Mouse (Mus musculus): ENCODE measurements around the gene Gm17324.
A peak's percentile ranks its signal among the peaks of the same experiment; 100 is the strongest.
"Not testable (repeated sequence)": the region's sequence is repeated elsewhere in the genome, so short reads cannot be mapped to it uniquely, and the experiment has no call there.

The Gm17324 gene

DNA sequence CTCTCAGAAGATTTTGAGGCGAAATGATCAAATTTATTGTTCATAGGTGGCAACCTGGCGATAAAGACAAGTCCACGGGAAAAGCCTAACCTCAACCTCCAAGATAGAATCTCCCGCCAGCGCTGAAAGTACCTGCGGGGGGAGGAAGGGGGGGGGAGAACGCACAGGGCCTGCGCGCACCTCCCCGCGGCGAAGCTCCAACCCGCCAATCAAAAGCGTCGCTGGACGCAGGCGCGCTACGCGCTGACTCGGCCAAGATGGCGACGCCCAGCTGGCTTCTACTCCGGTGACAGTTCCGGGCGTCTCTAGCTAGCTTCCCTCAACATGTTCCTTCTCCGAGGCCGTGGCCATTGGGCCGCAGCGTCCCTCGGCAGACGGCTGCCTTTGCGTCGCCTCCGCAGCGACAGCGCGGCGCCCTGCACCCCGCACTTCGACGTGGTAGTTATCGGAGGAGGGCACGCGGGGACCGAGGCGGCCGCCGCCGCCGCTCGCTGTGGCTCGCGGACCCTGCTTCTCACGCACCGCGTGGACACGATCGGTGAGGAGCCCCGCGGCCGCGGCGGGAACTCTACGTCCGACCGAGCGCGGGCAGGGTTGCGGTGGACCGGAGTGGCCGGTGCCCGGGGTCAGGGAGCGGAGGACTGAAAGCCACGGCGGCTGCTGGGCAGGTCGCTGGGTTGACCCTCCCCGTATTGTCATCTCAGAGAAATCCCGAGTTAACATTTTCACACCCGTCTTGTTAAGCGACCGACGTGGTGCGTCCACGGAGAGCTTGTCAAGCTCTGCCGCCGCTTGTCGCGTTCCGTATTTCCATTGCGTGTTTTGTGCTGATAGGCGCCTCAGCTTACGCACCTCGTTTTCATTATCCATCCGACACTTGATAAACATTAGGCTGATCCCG, at the start of gene Gm17324, which contains the start of gene Mto1:
TSS of gene Gm17324 (minus strand) at position 814 of the 901 bp plus-strand sequence.
TSS of gene Mto1 (plus strand) at position 236 of the 901 bp plus-strand sequence.
- peak; percentile 87 for DNase-seq

DNA sequence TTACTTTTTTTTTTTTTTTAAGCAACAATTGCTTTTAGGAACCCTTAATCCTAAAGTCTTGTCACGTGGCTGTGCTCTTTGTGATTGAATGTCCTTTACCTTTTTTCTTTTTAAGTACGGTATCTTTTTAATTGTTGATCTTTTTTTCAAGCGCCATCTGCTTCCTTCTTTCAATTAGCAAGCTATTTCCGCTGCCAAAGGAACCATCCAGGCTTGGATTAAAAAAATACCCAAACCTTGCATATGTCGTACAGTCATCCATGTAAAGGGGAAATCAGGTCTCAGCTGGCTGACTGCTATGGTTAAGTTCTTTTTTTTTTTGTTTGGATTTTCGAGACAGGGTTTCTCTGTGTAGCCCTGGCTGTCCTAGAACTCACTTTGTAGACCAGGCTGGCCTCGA, 44.6 kb upstream of the Gm17324 start:
- DNase-seq = no peak

DNA sequence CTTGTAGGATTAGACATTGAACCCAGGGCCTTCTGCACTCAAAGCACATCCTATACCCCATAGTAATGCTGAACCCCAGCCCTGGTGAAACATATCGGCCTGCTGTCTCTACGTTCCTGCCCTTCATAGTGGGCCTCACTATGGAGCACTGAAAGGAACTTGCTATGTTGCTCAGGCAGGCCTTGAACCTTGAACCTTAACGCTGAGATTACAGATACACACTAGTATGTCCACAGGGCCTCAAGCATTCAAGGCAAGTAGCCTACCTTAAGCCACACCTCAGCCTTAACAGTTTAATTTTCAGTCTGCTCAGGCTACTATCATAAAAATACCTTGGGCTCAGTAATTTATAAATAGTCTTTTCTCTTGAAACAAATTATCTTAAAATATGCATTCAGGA, 43.7 kb upstream of the Gm17324 start:
- DNase-seq = no peak

DNA sequence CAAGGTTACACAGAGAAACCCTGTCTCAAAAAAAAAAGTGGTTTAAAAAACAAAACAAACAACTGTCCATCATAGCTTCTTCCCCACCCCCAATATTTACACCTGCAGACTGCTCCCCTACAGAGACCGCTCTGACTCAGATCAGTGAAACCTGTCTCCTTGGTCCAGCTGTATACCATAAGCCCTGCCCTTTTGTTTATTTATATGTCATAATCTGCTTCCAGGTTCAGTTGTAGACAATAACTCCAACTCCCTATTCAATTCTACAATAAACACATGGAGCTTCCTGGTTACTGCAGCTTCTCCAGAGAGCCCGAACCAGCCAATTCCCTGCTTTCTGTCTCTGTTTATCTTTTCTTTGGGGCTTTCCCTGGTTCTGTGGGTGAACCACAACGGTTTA, 42.6 kb upstream of the Gm17324 start:
- peak; percentile 21 for DNase-seq

DNA sequence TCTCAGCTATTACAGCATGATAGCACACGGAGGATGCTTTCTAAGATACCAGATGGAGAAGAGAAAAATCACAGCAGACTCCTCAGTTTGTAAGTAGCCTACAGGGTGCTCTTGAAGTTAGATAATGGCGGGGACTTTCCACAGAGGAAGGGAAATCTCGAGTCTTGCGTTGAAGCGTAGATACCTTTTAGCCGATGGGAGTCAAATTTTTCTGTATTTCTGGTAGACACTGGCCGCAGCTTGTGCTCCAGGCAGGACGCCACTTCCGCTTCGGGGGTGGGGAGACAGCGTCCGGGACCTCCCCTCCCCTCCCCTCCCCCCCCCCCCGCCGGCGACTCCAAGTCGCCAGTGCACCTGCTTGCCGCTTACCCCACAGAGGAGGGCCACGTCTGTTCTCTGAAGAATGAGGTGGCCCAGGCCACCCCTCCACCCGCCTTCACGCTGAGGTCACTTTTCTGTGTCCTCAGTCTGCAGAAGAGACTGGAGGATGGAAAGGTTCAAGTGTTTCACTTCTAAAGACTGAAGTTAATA, 40.4 kb upstream of the Gm17324 start, which contains the start of gene Eef1a1:
TSS of gene Eef1a1 (minus strand) at position 262 of the 531 bp plus-strand sequence.
- peak; percentile 84 for DNase-seq

DNA sequence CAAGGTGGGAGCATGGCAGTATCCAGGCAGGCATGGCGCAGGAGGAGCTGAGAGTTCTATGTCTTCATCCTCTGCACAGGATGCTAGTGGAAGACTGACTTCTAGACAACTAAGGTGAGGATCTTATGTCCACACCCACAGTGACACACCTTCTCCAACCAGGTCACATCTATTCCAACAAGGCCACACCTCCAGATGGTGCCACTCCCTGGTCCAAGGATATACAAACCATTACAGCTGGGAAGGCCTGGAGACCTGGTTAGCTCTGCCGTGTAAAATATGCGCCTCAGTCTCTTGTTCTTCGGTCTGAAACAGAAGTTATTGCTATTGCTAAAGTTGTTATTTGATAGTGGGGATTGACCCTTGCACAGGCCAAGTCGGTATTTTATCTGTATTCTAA, 39.4 kb upstream of the Gm17324 start:
- not testable (repeated sequence) for DNase-seq

DNA sequence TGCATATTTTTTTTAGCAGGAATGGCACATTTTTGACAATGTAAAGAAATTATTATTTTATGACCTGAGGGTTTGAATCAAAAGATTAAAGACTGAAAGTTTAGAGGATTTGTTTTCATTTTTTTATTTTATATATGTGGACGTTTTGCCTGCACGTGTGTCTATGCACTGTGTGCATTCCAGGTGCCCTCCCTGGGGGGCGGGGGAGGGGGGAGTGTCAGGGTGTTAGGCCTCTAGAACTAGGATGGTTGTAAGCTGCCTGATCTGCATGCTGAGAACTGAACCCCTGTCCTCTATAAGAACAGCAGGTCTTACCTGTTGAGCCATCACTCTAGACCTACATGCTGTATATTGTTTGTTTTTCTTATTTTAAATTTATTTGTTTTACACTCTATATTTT, 36.1 kb upstream of the Gm17324 start:
- DNase-seq = no peak

DNA sequence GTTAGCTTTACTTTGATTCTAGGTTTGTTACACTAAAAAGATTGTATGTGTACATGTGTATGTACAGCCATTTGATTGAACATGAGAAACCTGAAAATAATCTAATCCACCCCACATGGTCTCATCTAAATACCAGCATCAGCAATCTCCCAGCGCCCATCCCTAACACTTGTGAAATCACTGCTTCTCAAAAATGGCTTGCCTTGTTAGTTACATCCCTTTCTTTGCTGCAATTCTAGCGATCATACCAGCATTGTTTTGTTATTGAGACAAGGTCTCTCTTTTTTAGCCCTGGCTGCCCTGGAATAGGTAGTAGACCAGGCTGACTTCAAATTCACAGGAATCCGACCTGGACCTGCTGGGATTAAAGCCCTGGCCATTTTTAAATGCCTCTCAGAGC, 33.8 kb upstream of the Gm17324 start:
- peak; percentile 50 for DNase-seq

DNA sequence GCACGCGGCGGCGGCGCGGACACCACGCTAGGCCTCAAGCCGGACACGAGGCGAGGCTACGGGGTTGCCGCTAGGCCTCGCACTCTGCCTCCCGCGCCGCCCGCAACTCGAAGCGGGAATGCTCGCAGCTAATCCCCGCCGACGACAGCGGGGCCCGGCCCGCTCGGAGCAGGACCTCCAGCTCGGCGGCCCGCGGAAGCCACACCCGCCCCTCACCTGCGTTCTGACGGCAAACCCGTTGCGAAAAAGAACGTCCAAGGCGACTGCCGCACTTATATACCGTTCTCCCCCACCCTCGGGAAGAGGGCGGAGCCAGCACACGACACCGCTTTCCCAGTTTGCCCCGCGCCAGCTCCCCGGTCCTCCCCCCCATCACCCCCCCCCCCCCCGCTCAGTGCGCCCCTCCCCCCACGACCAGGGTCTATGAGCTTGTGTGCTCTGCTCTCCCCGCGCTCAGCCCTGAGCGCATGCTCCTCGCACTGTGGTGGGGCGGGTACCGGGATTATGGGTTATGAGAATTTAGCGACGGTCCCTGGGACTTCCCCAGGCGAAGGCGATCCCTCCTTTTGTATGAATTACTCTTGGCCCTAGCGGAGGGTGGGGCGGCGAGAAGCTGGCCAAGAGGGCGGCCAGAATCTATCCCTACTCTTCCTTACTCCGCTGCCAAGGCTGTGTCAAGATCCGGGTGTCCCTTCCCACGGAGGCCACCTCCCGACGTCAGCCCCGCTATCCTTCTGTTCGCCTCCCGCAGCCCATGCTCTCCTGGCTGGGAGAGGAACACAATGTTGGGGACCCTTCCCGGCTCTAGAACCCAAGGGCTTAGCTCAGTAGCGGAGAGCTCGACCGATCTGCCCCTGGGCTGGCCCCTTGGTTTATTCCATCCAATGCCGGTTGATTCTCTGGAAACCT, 33.1 kb upstream of the Gm17324 start:
- peak; percentile 98 for DNase-seq

DNA sequence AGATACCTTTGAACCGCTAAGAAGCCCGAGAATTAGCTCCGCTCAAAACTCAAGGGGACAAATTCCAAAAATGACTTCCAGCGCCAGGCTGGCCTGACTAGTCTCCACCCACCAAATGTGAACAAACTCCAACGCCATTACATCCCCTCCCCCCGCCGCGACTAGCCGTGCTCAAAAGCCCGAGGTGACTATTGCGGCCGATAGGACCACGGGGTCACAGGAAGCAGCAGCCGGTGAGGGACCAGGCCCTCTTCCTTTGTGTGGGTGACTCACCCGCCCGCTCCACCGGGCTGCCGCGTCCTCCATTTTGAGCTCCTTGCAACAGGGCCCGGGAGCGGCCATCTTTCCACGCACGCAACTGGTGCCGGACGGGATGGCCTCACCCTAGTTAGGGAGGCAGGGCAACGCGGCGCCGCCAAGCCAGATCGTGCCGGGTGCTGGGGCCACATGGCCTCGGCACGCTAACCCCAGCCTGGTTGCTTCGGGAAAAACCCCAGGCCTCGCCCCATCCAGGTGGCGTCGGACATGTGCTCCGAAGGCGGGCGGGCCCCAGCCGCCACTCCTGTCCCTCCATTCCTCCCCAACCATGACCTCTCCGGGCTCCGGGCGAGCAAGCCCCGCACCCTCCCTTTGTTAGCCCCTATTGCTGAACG, 32.2 kb upstream of the Gm17324 start:
- DNase-seq = peak; percentile 85

DNA sequence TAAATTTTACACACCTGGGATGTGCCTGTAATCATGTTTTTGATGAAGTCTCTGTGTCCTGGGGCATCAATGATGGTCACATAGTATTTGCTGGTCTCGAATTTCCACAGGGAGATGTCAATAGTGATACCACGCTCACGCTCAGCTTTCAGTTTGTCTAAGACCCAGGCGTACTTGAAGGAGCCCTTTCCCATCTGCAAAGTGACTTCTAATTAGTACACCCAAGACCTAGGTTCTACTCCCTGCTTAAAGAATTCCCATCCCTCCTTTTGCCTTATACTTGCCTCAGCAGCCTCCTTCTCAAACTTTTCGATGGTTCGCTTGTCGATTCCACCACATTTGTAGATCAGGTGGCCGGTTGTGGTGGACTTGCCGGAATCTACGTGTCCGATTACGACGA, 31.6 kb upstream of the Gm17324 start:
- DNase-seq = not testable (repeated sequence)

DNA sequence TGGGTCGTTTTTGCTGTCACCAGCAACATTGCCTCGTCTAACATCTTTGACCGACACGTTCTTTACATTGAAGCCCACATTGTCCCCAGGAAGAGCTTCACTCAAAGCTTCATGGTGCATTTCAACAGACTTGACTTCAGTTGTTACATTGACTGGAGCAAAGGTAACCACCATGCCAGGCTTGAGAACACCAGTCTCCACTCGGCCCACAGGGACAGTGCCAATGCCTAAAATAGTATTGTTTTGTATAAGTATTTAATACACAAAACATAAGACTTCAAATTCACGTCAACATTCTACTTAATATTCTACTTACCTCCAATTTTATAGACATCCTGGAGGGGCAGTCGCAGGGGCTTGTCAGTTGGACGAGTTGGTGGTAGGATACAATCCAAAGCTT, 30.7 kb upstream of the Gm17324 start:
- not testable (repeated sequence) for DNase-seq

DNA sequence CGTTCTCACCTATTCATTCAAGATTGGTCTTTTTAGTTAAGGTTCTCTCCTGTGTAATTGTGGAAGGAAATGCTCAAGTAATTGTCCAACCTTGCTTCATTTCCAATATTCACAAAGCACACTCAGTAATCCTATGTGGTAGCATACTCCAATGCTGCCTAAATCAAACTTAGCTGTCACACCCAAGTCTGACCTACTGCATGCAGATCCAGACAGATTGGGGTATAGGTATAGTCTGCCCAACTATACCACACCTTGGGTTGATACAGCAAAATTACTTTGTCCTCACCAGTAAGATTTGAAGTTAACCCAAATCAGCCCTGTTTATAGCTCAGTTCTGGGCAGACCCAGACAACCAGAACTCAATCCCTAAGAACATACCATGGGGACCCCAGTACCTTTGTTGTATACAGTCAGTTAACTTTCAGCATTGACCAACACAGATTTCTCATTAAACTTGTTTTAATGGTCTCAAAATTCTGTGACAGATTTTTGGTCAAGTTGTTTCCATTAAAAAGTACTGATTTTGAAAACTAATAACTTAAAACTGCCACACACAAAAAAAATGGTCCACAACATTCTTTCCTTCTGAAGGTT, 29.5 kb upstream of the Gm17324 start:
- DNase-seq = not testable (repeated sequence)

DNA sequence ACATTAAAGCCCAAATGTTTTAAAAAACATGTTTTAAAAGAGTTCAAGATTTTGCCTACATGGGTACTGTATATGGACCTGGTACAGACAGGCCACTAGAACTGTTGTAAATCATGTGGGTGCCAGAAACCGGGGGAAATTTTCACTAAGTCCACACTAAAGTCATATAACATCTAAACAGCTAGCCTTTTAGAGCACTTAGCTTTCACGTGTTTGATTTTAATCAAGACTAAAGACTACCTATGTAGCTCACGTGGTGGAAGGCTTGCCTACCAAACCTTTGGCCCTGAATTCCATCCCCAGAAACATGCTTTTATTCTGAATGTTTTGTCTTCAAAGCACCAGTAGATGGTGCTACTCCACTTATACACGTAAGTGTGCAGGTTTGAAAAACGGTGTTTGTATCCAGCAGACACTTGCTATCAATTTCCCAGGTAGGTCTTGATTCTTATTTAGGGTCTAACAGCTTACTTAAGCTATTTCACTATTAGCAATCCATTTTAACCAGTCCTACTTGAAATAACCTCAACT, 28.5 kb upstream of the Gm17324 start:
- peak; percentile 57 for DNase-seq

DNA sequence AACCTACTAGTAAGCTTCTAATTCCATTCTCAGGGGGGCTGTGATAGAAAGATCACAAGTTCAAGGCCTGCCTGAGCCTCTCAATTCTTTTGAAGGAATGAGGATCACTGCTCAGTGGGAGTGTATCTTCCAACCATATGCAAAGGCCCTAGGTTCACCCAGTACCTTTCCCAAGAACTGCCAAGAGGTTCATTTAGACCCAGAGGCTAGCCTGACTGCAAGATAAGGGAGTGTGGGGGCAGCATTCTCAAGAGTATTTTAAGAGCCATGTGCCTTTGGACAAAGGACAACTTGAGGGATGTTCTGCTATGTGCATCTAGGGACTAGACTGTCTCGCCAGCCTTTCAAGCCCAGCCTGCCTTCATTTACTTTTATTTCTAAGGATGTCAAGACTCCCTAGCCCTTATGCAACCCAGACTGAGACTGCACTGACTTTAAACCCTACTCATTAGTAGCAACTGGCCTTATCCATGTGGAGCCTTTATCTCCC, 28.0 kb upstream of the Gm17324 start:
- no peak for DNase-seq

DNA sequence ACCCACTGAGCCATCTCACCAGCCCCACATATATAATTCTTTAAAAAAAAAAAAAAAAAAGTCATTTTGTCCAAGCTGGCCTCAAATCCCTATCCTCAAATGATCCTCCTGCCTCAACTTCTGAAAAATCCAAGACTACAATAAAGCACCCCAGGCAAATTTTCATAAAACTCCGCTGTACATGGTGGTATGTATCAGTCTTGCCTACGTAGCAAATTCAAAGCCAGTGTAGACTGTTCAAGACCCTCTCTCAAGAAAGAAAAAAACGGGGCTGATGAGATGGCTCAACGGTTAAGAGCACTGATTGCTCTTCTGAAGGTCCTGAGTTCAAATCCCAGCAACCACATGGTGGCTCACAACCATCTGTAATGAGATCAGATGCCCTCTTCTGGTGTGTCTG, 27.3 kb upstream of the Gm17324 start:
- DNase-seq = no peak

DNA sequence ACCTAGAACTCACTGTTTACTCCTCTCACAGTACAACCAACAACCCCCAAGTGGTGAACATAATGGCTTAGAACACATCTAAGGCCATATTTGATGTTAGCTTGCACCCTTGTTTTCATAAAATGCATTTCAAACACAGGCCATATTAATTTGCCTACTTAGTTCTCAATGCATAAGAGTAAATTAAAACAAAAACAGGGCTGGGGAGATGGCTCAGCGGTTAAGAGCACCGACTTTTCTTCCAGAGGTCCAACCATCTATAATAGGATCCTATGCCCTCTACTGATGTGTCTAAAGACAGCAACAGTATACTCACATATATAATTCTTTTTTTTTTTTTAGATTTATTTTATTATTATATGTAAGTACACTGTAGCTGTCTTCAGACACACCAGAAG, 26.8 kb upstream of the Gm17324 start:
- no peak for DNase-seq

DNA sequence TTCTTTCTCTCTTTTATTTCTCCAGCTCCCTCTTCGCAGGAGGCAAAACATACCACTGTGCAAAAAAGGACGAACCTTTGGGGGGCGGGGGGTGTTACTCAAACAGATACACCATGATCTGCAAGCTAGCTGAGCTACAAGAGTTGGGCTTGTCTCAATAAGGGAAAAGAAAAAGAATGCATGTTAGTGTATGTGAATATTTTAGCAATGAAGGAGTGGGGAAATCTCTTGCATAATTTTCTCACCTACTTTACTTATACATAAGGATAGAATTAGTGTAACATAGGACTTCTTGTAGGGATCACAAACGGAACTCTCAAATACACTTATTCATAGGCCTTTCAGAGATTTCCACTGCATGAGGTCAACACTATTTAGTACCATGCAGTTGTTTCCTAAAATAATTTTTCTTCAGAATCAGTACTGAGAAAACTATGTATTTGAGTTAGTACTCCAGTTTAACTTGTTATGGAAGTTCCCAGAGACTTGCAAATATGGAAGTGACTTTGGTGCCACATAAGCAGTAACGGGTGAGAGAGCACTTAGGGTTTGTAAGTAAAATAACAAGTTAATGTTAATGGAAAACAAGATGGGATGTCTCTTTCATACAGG, 26.3 kb upstream of the Gm17324 start:
- no peak for DNase-seq

DNA sequence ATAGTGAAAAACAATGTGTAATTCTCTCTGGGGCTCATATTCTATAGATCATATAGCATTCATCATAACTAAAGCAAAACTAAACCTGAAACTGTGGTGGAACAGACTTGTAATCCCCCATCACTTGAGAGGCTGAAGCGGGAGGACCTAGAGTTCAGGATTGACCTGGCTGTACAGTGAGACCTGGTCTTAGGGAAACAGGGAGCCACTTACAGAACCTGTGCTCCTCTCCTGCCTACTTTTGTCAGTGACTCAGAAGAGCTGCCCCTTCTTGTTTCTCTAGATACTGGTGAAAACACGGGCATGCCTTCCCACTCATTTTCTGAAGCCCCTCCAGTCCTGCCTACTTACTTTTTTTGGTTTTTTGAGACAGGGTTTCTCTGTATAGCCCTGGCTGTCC, 25.7 kb upstream of the Gm17324 start:
- DNase-seq = no peak

DNA sequence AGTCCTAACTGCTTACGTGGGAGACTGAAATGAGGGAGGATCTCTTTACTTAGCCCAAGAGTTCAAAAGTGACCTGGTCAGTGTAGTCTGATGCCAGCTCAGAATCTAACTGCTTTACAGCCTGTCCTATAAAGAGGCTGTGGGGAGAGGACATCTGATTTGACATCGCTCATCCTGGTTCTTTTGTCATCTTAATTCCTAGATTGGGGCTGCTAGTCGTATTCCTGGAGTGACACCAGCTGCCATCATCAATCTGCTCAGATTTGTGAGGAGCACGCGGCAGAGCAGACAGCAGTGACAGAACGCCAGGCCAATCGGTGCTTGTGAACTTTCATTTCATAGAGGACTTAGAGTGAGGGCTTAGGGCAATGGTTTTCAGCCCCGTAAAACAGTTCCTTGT, 25.0 kb upstream of the Gm17324 start:
- no peak for DNase-seq

DNA sequence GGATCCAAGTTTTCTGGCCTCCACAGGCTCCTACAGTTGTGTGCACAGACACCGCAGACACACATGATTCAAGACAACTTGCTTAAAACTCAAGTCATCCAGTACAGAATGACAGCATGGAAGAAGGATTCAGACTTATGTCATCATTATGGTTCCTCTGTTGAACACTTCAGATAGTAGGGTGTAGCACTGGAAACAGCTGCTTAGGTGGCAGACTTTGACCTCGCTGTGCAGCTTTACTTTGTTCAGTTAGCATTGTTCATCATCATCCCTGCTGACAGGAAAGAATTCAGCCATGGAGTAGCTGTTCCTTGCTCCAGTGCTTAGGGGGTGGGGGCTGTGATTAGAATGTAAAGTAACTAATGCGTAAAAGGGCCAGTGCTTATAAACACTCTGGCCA, 17.1 kb upstream of the Gm17324 start:
- no peak for DNase-seq

All from lung, postnatal 36 days (tissue).